Mouse (Mus musculus) gastrocnemius, postnatal 4 days (tissue): Measurements from ENCODE around the gene H2al2a. TPM values are rescaled to one million over a fixed set of nuclear protein-coding genes. Genes with fewer than 3 reads are reported as not detected.
A peak's percentile ranks its signal among the peaks of the same experiment; 100 is the strongest.

Source experiments
- DNase-seq, 2 experiments: peaks; one replicate each; pipeline ENCODE4 v3.0.0; 2021 to 2022; ENCODE audit warnings: low spot score in 2 of 2, mixed read lengths in 2 of 2
- long read RNA-seq, 2 experiments: library from polyadenylated mRNA; stranded (forward); transcript quantifications; one replicate each; pipeline ENCODE4 v2.0.0; 2021
- total RNA-seq, 2 experiments: library from RNA; stranded (reverse); gene quantifications; 2 replicates each; pipeline ENCODE4 v1.2.3; 2021

H2al2a gene
- total RNA-seq = not detected
- long read RNA-seq, experiment 1 = 0 reads
- long read RNA-seq, experiment 2 = 0 reads

DNA sequence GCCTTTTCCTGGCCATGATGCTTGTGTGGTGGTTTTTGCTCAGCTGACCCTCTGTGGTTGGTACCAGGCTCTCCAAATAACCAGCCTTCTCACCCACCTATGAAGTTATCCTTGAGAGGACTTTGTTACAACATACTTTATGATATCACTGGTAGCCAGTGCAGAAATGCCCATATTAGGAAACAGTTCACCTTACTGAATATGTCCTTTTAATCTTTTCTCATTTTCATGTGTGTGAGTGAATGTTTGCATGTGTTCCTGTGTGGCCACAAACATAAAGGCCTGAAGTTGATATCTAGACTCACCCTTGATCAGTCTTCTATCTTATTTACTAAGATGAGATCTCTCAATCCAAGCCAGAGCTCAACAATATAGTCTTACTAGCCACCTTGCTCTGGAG lies at the start of gene H2al2a:
Gene H2al2a (minus strand): TSS at position 101 of the 400 bp plus-strand sequence.
- DNase-seq = no peak

DNA sequence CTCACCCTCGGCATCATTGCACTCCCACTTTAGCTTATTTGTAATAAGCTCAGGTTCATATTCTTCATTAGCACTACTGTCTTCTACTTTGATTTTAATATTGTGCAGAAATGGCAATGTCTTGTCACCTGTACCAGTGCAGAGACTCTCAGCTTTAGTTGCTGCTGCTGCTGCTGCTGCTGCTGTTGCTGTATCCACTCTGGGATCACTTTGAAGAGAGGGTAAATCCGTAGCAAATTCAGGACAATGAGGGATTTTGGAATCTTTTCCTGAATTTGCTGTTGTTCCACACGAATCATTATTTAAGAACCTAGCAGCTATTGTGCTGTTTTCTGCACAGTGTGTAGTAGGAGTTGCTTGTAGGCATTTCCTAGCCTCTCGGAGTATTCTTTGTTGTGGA lies 49.4 kb upstream of the H2al2a start:
- no peak for DNase-seq

DNA sequence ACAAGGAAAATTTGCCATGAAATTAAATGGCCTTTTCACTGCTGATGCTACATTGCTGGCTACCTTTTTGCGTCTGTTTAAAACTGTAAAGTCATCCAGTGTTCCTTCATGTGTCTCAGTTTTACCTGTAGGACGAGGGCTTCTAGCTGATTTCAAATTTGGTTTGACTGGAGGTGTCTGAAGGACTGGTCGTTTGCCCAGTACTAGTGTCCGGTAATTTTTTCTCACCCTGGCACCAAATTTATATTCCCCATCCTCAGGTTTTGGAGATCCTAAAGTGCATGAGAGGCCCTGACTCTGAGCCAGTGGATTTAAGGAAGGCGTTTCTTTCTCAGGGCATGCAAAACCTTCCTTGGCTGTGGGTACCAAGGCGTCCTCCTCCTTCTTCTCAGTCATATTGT lies 49.0 kb upstream of the H2al2a start:
- no peak for DNase-seq

DNA sequence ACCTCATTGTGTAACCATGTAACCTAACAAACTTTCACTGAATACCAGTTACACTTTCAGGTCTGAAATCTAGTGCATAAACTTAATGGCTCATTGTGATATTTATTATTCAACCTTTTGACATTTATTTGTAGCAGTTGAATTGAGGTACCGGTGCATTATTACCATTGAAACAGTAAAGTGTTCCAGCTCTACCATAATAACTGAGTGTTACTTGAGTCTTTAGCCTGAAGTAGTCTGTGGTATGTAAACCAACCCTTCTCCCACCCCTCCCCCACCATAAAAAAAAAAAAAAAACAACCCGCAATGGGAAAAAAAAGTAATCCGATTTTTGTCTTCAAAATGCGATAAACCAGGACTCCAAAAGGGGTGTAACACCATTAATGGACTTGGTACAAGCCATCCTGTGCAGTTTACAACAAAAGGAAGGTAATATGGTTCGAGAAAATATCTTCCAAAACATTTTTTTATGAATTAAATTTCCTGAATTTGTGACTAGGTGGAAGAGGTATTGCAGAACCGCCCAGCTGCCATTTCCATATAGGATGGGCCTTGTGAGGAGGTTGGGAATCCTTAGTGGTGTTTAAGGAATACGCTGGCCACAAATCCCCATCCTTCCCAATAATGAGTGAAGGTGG lies 48.5 kb upstream of the H2al2a start:
- DNase-seq = no peak

DNA sequence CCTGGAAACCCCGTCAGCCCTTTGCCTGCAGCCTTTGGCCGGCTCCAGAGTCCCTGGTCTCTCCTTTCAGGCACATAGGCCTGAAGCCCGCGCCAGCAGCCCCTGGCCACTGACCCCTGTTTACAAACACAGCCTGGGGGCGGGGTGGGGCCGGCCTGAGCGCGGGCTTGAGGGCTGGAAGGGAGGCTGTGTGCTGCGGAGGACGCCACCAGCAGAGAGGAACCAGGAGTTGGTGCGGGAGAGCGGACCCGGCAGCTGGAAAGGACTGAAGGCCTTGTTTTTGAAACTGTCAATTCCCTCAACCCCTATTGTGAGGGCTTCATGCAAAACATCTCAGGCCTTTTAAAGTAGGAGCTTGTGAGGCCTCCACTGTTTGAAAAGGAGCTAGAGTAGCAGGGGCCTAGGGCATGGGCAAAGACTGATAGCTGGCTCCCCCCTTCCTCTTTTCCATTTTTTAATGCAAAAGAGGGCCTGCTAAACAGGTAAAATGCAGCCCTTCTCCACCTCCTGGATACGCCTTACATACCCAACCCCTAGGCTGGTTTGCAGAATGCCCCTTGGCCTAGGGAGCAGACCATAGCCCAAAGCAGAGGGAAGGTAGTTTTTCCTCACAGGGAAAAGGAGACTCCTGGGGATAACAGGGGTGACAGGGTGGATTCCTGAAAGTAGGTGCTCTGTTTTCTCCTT lies 44.6 kb upstream of the H2al2a start:
- no peak for DNase-seq

DNA sequence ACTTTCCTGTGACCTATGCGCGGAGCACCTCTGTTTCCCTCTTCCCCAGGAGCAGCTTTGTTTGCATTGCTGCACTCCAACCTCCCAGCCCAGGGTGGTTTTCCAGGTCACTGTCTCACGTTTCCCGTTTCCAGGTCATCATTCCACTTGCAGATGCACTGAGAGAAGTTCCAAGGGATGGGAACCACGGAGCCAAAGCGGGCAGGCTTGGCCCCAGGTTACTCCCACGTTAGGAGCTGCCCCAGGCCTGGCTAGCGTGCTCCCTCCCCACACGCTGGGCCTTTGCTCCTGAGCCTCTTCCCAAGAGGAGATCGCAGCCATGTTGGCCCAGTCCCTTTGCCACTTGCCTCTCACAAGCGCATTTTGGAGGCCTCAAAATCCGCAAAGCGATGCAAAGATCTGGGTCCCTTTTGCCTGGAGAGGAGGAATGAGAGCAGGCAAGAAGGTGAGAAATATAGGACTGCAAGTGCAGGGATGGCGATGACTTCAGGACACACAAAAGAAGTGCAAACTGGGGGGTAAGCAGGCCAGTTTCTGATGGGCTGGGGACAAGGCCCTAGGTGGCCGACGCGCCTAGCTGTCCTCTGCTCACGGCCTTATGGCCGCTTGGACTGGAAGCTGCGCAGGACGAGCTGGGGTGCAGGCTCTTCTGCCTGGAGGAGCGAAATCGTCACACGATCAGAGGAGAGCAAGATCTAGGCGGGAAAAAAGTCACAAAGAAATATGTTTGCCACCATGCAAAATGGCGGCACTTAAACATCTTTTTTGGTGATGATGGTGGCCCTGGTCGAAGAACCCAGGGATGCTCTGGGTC lies 43.8 kb upstream of the H2al2a start:
- no peak for DNase-seq

DNA sequence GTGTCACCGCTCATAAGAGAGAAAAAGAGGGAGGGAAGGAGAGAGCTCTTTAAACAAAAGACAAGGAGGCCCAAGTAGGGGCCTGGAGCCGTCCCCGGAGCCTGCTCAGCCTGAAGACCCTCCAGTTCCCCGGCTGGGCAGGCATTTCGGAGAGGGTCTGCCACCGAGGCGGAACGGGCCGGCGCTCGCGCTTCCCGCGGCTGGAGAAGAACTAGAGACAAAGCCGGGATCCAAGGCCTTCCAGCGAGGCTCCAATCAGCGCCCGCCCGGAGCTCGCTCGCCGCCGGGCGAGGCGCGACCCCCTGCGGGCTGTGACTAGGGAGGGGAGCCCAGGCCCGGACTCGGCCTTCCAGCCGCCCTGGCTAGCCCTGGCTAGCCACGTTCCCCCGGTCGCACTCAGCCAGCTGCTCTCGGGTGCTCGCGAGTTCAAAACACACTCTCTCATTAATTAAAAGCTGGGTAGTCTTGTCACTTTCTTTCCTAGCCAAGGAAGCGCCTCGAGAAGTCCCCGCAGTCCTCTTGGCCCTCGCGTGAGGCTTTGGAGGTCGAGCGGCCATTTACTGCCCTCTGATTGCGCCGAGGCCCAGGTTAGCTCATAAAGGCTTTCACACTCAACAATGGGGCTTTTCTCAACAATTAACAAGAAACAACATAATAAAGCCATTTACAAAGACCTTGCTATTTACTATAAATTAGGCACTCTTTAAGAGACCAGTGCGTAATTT lies 43.0 kb upstream of the H2al2a start:
- DNase-seq = no peak

DNA sequence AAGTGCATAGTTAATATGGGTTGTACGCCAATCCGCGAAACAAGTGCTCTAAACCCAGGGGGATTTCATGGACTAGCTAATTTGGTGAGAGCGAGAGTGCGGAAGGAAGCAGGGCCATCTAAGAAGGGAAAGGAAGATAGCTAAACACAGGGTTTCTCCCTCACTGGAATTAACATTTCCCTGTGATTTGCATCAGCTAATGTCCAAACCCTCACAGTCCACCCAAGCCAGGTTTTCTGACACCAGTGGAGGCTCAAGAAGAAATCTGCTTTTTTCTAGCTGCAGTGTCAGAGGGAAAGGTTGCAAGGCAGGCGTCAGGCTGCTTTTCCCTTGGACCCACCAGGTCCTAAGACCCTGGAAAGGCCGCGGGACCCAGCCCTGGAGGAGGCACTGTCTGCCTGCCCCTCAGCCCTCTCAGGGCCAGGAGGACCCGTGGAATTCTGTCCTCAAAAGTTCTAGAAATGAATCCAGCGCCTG lies 42.2 kb upstream of the H2al2a start:
- no peak for DNase-seq

DNA sequence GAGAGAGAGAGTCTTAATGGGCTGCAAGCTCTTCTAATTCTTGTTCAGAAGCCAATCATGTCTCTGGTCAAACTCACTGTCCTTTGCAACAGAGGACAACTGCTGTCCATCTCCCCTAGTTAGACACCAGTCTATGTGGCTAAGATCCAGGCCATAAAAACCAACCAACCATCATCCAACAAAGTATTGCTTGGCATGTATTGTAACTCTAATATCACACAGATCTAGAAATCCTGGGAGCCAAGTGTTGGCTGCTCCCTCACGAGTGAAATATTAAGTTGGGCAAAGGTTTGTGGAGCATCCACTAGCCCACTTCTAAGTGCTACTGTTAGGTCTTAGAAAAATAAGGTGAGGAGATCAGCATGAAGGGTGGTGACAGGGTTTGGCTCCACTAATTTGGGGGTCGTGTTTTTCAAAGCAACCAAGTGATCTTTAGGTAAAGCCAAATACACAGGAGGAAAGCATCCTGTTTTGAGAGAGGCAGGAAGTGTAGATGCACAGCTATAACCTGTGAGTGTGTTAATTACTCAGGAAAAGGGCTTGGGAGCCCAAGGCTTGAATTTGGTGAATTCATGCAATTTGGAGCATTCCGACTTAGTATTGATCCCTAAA lies 41.5 kb upstream of the H2al2a start:
- DNase-seq = no peak

DNA sequence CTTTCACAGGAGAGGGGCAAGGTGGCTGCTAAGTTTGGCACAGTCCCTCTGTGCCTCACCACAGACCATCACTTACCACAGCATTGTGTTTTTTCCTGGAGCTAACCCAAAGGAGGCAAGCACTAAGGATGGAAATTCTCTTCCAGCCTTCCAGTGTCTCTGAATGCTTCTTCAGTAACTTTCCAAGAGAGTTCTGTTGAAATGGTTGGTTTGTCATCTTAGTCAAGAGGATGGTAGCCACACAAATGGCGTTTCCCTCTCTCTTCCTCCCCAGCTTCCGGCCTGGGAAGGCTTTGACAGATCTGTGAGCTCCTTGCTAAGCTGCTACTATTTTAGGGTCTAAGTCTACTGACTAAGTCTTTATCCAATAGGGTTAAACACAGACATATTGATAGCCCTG lies 40.7 kb upstream of the H2al2a start, which contains the start of gene A930004D18Rik:
Gene A930004D18Rik (minus strand): TSS at position 247 of the 400 bp plus-strand sequence.
- no peak for DNase-seq

DNA sequence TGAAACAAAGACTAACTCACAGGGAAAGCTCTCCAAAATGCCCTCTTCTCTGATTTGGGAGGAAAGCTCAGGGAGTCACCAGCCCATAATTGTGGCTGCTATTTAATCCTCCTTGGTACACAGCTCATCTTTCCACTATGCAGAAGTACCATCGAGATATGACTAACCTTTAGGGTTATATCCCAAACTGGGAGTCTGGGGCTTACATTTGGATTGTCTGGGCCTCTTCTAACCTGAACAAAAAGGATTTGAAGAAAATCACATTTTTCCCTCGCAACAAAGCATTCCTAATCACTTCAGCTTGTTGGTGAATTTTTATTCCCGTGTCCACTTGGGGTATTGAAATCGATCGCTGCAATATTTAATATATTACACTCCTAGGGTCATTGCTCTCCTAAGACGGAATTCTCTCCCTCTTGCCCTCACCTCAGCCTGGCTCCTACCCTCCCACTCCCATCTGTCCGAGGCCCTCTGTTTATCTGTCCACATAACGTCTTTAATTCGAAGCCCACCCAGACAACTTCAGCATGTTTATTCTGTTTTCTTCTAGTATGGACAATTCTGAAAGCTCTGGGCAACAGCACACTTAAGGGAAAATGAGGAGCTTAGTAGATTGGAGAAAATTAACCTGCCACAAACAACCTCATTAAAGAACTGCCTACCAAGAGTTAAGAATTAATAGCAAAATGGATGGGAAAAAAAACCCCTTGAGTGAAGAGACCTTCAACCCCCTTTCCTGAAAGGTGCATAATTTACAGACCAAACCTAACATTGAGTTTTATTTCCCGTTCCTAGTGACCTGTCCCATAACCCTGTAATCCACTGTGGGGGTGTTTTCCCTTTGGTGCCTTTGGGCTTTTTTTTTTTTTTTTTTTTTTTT lies 37.9 kb upstream of the H2al2a start:
- no peak for DNase-seq

DNA sequence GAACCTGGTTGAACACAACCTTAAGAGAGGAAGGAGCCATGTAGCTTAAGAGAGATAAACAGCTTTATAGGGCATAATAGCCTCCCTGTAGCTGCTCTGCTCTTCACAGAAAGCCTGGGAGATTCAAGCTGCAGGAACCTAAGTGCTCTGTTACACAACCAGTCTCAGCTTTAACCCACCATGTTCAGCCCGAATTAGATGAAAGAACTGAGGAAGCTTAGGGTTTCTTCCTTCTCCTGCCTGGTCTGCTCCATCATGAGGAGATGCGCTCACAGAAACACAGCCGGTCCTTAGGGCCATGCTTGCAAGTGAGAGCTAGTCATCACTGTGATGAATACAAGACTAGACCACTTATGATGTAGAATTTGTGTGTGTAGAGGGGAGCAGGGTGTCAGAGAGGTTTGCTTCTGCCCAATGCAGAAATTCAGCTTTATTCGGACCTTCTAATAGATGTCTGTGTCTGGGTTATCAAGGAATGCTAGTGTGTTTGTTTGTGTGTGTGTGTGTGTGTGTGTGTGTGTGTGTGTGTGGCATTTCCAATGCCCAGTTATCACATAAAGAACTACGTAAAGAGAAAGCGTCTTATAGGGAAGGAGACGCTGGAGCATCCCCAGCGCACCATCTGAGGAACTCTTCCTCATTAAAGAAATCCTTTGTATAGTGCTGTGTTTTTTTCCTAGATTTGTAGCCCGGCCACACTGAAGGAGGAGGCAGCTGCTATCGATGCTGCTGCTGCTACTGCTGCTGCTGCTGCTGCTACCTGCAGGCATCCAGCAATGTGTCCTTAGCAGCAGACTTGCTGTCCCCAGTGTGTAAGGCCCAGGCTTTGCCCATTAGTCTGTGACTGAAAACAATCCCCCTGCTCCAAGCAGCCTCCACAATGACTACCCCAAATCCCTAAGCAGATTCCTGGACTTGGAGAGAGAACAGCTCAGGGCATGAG lies 36.7 kb upstream of the H2al2a start:
- DNase-seq = no peak

DNA sequence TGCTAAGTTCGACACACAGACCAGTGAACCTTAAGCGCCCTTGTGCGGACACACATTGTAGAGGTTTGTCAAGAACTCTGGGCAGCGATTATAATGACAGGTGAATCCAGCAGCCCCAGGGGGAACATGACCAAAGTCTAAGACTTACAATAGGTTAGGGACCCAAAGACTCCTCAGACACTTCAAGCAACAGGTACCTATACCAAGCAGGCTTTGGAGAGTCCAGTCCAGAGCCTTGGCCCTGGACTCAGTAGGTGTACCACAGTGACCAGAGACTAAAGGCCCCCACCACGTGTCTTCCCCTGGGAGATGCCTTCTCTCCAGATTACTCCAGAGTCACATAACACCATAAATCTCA lies 35.8 kb upstream of the H2al2a start:
- DNase-seq = no peak

DNA sequence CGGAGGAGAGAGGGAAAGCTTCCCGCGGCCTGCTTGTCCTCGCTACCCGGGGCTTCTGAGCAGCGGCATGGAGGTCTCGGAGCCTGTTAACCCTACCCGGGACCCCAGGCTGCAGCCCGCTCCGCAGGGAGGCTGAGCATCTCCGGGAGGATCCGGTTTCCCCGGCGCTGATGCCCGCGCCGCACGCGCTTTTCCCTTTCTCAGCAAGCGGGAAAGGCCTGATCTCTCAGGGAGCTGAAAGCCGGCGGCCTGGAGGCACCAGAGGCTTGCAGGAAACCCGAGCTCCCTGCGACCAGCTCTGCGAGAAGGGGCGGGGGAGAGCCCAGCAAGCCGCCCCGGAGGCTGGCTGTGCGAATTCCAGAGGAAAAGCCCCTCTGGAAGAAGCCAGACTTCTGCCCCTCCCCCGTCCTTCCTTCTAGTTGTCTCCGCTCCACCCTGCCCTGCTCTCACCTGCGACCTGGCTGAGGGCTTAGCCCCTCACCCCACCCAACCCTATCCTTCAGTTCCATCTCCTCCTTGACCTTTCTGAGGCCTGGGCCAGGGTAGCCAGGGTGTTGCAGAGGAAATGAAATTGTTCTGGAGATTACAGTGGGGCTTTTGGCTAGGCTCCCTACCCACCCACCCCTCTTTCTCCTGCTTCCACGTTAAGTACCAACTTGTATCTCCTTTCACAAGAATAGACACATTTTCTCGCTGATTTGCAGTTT lies 35.2 kb upstream of the H2al2a start:
- peak; percentile 32 to 62 for DNase-seq

DNA sequence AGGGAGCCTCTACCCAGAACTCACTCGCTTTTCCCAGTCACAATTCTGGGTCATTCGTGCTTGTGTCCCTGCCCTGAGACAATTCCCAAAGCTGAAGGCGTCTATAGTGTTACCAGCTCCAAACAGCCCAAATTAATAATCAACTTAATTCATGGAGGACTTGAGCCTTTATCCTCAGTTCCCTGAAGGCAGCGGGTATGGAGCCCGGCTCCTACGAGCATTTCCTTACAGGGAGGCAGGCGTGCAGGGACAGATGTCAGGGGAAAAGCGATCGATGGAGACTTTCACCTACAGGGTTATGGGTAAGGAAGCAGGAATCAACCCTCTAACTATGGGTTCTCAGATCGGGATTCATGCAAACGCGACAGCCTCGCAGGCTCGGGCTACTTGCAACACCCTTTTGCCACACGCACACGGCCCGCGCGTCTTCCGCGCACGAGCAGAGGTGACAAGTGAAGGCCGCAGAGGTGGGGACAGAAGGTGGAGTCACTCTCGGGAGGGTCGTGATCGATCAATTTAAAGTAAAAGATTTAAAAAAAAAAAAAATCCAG lies 34.6 kb upstream of the H2al2a start:
- DNase-seq = no peak

DNA sequence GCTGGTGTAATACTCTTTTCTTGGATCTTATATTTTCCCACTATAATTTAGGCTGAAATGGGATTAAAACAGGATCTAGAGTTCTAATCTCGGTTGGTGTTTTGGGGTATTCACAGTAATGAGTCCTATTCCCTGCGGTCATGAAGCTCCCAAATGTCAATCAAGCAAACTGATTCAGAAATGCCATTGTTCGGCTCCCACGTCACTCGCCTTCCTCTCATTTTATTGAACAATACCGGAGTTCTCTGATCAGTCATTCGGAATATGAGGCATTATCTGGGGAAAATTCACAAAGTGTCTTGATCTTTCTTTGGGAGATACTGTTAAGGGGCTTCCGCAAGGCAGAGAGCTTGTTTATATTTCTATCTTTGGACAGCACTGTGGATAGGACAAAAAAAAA lies 33.8 kb upstream of the H2al2a start:
- no peak for DNase-seq

DNA sequence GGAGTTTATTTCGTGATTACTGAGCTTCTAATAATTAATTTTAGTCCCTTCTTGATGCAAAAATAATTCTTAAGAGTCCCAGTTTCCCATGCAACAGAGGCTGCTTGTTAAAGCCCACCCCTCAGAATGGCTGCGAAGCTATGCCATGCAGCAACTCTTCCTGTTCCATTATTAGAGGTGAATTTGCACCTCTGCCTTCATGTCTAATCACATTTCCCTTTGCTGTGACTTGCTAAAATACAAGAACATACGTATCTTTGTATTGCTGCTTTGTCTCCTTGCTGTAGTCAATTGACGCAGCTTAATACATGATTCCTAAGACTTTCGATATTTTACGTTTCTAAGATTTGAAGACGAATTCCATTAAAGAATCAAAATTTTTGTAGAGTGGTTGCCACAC lies 32.9 kb upstream of the H2al2a start:
- no peak for DNase-seq
